Mouse (Mus musculus): Measurements from ENCODE around the gene Nfam1.

DNA sequence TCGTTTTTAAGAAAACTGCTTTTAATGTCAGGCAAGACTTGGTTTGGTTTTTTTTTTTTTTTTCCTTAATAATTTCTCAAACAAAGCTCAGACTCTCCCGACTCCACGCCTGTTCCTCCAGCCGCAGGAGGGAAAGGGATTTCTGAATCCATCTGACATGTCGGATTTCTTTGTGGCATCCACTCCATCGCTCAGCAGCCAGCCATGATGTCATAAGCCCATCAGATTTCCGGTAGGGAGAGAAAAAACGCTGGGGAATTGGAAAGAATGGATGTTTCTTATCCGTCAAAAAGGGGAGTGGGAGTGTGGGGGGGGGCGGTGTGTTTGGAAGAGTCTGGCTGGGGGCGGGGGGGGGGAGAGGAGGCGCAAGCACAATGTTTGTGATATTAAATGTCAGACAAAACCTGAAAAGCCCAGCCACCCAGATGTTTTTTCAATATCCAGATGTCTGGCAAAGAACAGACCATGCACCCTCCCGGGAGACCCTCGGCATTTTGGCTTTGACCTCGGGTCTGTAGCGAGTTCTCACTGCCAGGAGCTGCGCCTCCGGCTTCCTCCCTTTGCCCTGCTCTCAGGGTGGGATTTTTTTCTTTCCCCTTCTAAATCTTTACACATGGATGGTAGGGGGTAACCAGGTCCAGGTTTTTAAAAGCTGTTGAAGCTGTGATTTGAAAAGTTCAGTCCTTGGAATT, 50.2 kb downstream of the Nfam1 start:
- TF ChIP-seq CTCF (IDR thresholded peaks at IDR 0.05) (no peak), EP300 (IDR thresholded peaks at IDR 0.05) (no peak)

Measured in lung, postnatal 0 days (tissue).